Mouse (Mus musculus): ENCODE results near the gene Cyth2.

DNA sequence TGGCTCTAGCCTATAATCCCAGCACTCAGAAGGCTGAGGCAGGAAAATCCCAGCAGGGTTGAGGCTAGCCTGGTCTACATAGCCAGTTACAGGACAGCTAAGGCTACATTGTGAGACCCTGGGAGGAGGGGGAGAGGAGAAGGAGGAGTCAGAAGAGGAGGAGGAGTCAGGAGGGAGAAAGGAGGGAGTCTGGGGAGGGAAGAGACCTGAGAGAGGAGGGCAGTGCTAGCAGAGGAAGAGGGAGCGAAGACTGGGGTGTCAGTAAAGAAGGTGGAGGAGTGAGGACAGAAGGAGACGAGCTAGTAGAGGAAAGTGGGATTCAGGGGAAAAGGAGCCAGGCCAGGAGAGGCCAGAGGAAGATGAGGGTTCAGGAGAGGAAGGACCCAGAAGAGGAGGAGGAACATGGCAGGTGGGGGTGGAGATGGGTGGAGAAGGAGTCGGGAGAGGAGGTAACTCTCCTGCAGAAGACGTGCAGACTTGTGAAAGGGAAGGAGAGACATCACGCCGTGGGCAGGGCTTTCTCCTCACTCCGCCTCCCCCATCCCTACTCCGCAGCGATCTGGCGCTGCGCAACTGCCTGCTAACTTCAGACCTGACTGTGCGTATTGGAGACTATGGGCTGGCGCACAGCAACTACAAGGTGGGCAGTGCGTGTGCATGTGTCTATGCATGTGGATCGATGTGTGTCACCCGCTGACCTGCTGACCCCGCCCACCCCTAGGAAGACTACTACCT is 22.5 kb downstream of the Cyth2 start:
- TF ChIP-seq CTCF (IDR thresholded peaks at IDR 0.05; ENCODE audit: extremely low read depth, insufficient read depth, low read length) (no peak), POLR2A (IDR thresholded peaks at IDR 0.05; ENCODE audit: extremely low read depth, insufficient read depth, low read length) (0 out of 2 replicates have a peak, but pooled peaks have one; percentile 18)

Measured in cortical plate, adult 2 months (tissue).